Mouse (Mus musculus) forebrain, embryonic 16.5 days (tissue): ENCODE measurements at regions not wholly inside any gene's neighbourhood (a gene's known extent, or its start where the extent isn't known, plus 50 kb on each side); places are given as distances from the start of the nearest gene placed in this dataset.

Experiments used
- ATAC-seq: fragments of 200-750 bp; cut with Nextera tagmentation; 2 replicates; pipeline ENCODE4 v1.8.0; 2017; ENCODE audit warnings: mild to moderate bottlenecking, moderate library complexity
- H3K27ac ChIP-seq: fragments of 300-500 bp; sonication (generic); 2 replicates; pipeline ENCODE4 v1.5.1; 2014; ENCODE audit warnings: low read length, control low read depth
- H3K27me3 ChIP-seq: fragments of 300-500 bp; sonication (generic); replicated peaks from 2 replicates; pipeline ENCODE4 v1.6.1; 2014; ENCODE audit warnings: low read length; ENCODE audit not compliant: control insufficient read depth, insufficient read depth
- H3K36me3 ChIP-seq: fragments of 300-500 bp; sonication (generic); 2 replicates; pipeline ENCODE4 v1.6.1; 2014; ENCODE audit not compliant: control insufficient read depth, insufficient read depth
- H3K4me1 ChIP-seq: fragments of 300-500 bp; sonication (generic); replicated peaks from 2 replicates; pipeline ENCODE4 v1.6.1; 2014; ENCODE audit warnings: low read length; ENCODE audit not compliant: control insufficient read depth, insufficient read depth
- H3K4me2 ChIP-seq: fragments of 300-500 bp; sonication (generic); 2 replicates; pipeline ENCODE4 v1.6.1; 2014; ENCODE audit warnings: mild to moderate bottlenecking, low read length, control low read depth
- H3K4me3 ChIP-seq: fragments of 300-500 bp; sonication (generic); replicated peaks from 2 replicates; pipeline ENCODE4 v1.5.1; 2014; ENCODE audit warnings: mild to moderate bottlenecking, low read length, control low read depth
- H3K9ac ChIP-seq: fragments of 300-500 bp; sonication (generic); replicated peaks from 2 replicates; pipeline ENCODE4 v1.6.1; 2014; ENCODE audit warnings: low read depth, low read length, control low read depth
- H3K9me3 ChIP-seq: fragments of 300-500 bp; sonication (generic); 2 replicates; pipeline ENCODE4 v1.6.1; 2016; ENCODE audit warnings: low read length; ENCODE audit not compliant: control insufficient read depth
- WGBS: fragments of 180-500 bp; shearing (Covaris S2); extraction: QIAGEN DNeasy Blood & Tissue Kit; methylation state at CpG from one replicate; pipeline ENCODE4 v1.1.7; 2014; 5-methylcytosine and 5-hydroxymethylcytosine counted together

- Histone ChIP-seq H3K27me3 (no peaks in the 10 kb centered on the region), H3K4me2 (no peak overlapping the region), H3K4me3 (no peak overlapping the region), H3K4me1 (no peaks in the 10 kb centered on the region; the same call in 1 of the 2 replicates), H3K27ac (no peak overlapping the region), H3K9ac (no peak overlapping the region), H3K9me3 (no peaks in the 10 kb centered on the region), H3K36me3 (no peaks in the 10 kb centered on the region)
- no peak for ATAC-seq
- 8% methylated on average over 6 of the region's 6 CpGs for WGBS
Measured at GRCm38 (mm10) chr12:25544253-25544652, 447.3 kb upstream of the Id2 start.

- no peak overlapping the region for H3K9ac ChIP-seq
- H3K27me3 ChIP-seq = no peaks in the 10 kb centered on the region
- H3K4me2 ChIP-seq = no peak overlapping the region
- H3K9me3 ChIP-seq = no peaks in the 10 kb centered on the region
- H3K27ac ChIP-seq = no peak overlapping the region
- no peak for ATAC-seq
- 81% methylated on average over 5 of the region's 5 CpGs for WGBS
- H3K4me3 ChIP-seq = no peak overlapping the region
- H3K36me3 ChIP-seq = no peaks in the 10 kb centered on the region
- H3K4me1 ChIP-seq = no peaks in the 10 kb centered on the region
Measured at GRCm38 (mm10) chr12:25534620-25534950, 437.6 kb upstream of the Id2 start.

- Histone ChIP-seq H3K27me3 (no peaks in the 10 kb centered on the region), H3K27ac (no peak overlapping the region), H3K9ac (no peak overlapping the region), H3K4me3 (no peak overlapping the region), H3K4me2 (no peak overlapping the region), H3K36me3 (no peaks in the 10 kb centered on the region), H3K9me3 (no peaks in the 10 kb centered on the region), H3K4me1 (no peaks in the 10 kb centered on the region)
- ATAC-seq = no peak
- 85% methylated on average over 10 of the region's 10 CpGs for WGBS
Measured at GRCm38 (mm10) chr12:25533709-25534619, 437.0 kb upstream of the Id2 start.

DNA sequence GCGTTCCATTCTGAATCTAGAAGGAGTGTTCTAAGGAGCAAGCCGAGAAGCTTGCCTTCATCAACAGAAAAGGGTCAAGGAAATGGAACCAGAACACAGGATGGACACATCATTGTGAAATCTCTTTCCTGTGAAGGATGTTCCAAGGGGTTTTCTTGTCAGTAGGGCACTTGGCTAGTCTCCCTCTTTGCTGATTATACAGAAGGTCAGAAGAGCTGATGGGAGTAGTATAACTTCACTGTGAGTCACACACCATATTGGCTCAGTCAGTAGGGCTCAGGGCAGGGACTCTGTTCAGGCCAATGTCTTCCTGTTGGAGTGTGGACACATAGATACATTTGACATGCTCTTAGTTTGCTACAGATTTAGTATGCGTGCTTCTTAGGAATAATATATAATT lies 433.5 kb upstream of the Id2 start:
- no peaks in the 10 kb centered on the region for H3K27me3 ChIP-seq
- WGBS = 92% methylated on average over 3 of the region's 3 CpGs
- no peak for ATAC-seq

GRCm38 (mm10) chr12:25529537-25529936 lies 432.6 kb upstream of the Id2 start:
- Histone ChIP-seq H3K4me2 (no peak overlapping the region), H3K9ac (no peak overlapping the region), H3K36me3 (no peaks in the 10 kb centered on the region), H3K27ac (no peak overlapping the region), H3K4me1 (peaks cover 2% of the 10 kb centered on the region; the same call in 1 of the 2 replicates), H3K27me3 (no peaks in the 10 kb centered on the region), H3K9me3 (no peaks in the 10 kb centered on the region), H3K4me3 (no peak overlapping the region)
- 95% methylated on average over 3 of the region's 3 CpGs for WGBS
- no peak for ATAC-seq

More for the DNA sequence above, 433.5 kb upstream of the Id2 start:
- H3K4me1 ChIP-seq = peaks cover 2% of the 10 kb centered on the region; the same call in 1 of the 2 replicates
- H3K4me2 ChIP-seq = no peak overlapping the region
- no peaks in the 10 kb centered on the region for H3K9me3 ChIP-seq
- no peak overlapping the region for H3K4me3 ChIP-seq
- no peak overlapping the region for H3K9ac ChIP-seq
- no peak overlapping the region for H3K27ac ChIP-seq
- H3K36me3 ChIP-seq = no peaks in the 10 kb centered on the region

DNA sequence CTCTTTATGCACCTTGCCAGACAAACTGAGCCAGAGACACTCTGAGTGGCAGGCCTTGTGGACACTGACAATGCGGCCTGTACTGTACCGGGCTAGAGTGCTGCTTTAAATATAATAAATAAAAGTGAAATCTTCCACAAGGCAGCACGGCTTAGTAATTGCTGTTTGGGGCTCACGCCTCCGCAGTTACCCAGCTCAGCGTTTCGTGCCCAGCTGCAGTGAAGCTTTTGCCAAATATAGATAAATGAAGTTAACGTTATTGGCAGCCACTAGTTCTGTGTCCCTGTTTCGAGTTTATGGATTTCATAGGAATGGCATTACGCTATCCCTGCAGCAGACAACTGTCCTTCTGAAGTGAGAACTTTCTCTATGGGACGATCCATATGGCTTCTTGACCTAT lies 429.7 kb upstream of the Id2 start:
- Histone ChIP-seq H3K4me3 (no peak overlapping the region), H3K9ac (no peak overlapping the region), H3K4me1 (peaks cover 2% of the 10 kb centered on the region; the same call in 1 of the 2 replicates), H3K9me3 (no peaks in the 10 kb centered on the region), H3K4me2 (no peak overlapping the region), H3K27ac (no peak overlapping the region), H3K27me3 (no peaks in the 10 kb centered on the region), H3K36me3 (no peaks in the 10 kb centered on the region)
- peak; percentile 38; the same call in 1 of the 2 replicates for ATAC-seq
- 79% methylated on average over 11 of the region's 11 CpGs for WGBS

DNA sequence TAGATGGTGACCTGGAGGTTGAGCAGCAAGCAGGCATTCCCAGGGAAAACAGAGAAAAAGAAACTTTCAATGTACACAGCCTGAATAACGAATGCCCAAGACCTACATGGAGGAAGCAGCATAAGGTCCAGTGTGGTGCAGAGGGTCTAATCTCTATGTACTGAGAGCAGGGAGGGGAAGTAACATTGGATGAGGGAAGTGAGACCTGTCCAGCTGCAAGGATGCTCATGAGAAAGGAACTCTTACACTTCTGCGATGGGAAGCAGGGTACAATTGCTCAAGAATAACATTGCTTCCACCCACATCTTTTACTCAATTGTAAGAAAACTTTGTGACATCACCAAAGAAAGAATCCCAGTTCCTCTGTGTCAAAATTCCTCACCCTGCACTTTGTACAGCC lies 419.8 kb upstream of the Id2 start:
- Histone ChIP-seq H3K4me3 (no peak overlapping the region), H3K27ac (no peak overlapping the region), H3K9me3 (no peaks in the 10 kb centered on the region), H3K36me3 (no peaks in the 10 kb centered on the region), H3K4me2 (no peak overlapping the region), H3K27me3 (no peaks in the 10 kb centered on the region), H3K4me1 (no peaks in the 10 kb centered on the region), H3K9ac (no peak overlapping the region)
- 87% methylated on average over 2 of the region's 2 CpGs for WGBS
- ATAC-seq = no peak

GRCm38 (mm10) chr12:25513679-25514078 lies 416.7 kb upstream of the Id2 start:
- ATAC-seq = no peak
- no peaks in the 10 kb centered on the region for H3K4me1 ChIP-seq
- H3K36me3 ChIP-seq = no peaks in the 10 kb centered on the region
- H3K27ac ChIP-seq = no peak overlapping the region
- H3K27me3 ChIP-seq = no peaks in the 10 kb centered on the region
- H3K4me2 ChIP-seq = no peak overlapping the region
- H3K4me3 ChIP-seq = no peak overlapping the region
- H3K9ac ChIP-seq = no peak overlapping the region
- no peaks in the 10 kb centered on the region for H3K9me3 ChIP-seq

DNA sequence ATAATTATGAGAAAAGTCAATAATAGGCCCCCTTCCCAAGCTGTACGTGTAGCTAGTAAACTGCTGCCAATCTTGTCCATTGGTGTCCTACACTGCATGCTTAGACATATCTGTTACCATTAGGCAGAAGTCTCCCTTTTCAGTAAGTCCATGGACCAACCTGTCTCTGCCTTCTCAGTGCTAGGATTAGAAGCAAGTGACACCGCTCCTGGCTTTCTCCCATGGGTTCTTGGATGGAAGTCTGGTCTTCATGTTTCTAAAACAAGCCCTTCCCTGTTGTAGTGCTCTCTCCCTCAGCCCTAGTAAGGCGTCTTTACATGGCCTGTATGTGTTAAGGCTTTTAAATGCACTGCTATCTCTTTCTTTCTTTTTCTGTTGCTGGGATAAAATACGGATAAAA lies 412.7 kb upstream of the Id2 start:
- Histone ChIP-seq H3K36me3 (no peaks in the 10 kb centered on the region), H3K27me3 (no peaks in the 10 kb centered on the region), H3K4me1 (no peaks in the 10 kb centered on the region), H3K4me2 (no peak overlapping the region), H3K9me3 (peaks cover 3% of the 10 kb centered on the region), H3K9ac (no peak overlapping the region), H3K27ac (no peak overlapping the region), H3K4me3 (no peak overlapping the region)
- ATAC-seq = no peak
- 86% methylated on average over 4 of the region's 4 CpGs for WGBS
